Mouse (Mus musculus): ENCODE measurements around the gene Ly6g5c. TPM values are rescaled to one million over a fixed set of nuclear protein-coding genes. Genes with fewer than 3 reads are reported as not detected.

Ly6g5c gene
- polyA plus RNA-seq, 1 experiment from 2014 or later, result not detected

DNA sequence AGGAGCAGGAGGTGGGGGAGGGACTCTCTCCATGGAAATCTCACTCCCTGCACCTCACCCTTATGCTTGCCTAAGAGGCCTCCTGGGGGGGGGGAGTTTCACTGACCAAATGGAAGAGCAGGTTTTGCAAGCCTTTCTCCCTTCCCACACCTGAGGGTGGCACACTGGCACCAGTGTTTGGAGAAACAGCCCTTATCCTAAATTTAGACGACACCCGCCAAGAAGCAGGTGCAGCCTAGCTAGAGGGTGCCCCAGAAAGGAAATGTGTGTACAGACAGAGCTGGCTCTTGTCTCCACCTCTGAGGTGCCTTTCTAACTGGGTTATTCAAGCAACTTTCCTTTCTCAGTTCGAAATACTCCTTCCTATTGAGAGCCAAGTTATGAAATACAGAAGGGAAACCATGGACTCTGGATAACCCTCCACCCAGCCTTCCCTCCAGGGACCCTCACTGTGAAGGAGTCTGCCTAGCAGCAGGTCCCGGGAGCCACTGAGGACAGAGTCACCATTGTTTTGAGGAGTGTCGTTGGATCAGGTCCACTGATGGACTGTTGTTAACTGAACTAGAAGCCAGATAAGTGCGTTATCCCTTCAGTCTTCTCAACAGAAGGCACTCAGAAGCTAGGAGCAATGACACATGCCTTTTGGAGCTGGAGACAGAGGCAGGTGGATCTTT, 37.4 kb upstream of the Ly6g5c start:
- DNase-seq (ENCODE audit: low spot score), result no peak
- peaks cover 7% of the 10 kb centered on the region for H3K4me1 ChIP-seq
- no peaks in the 10 kb centered on the region for H3K36me3 ChIP-seq
- H3K9me3 ChIP-seq (replicated peaks), result no peaks in the 10 kb centered on the region
- H3K27ac ChIP-seq (replicated peaks), result no peak overlapping the region
- WGBS, result 68% methylated on average over 6 of the region's 6 CpGs
- H3K4me3 ChIP-seq, result no peak overlapping the region
- H3K27me3 ChIP-seq (ENCODE audit: low read depth, poor library complexity, severe bottlenecking), result peaks cover 34% of the 10 kb centered on the region

DNA sequence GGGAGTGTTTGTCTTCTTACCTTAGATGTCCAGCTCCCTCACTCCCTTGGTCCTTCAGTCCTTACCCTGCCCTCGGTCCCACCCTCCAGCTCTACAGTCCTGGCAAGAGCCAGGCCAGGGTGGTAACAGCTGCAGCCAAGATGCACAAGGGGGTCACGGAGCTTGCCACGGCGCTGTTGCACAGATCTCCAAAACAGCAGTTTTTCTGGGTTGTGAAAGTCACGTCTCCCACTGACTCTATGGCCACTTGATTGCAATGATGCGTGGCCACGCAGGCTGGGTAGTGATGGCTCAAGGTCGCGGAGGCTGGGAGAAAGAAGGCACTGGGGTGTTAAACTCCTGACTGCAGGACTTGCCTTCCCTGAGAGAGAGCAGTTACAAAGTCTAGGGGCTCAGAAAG, 36.6 kb upstream of the Ly6g5c start:
- no peak for DNase-seq (ENCODE audit: low spot score)
- Histone ChIP-seq H3K4me1 (peaks cover 9% of the 10 kb centered on the region), H3K9me3 (replicated peaks) (no peaks in the 10 kb centered on the region), H3K27ac (replicated peaks) (no peak overlapping the region), H3K27me3 (ENCODE audit: low read depth, poor library complexity, severe bottlenecking) (peaks cover 26% of the 10 kb centered on the region), H3K4me3 (no peak overlapping the region), H3K36me3 (no peaks in the 10 kb centered on the region)
- 87% methylated on average over 9 of the region's 9 CpGs for WGBS

DNA sequence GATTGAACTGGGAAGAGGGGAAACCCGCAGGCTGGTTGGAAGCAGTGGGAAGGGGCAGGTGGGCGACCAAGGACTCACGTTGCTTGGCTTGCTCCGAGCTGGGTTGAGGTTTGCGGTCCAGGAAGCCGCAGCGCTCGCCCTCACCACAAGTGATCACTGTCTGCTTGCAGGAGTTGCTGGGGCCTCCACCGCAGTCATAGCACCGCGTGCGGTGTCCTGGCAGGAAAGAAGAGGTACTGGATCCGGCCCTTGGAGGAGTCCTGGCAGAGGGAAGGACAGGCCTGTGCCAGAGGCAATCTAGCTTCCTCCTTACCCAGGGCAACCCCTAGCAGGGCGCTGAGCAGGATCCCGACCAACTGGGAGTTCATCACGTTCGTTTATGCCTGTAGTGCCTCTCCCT, 34.0 kb upstream of the Ly6g5c start:
- WGBS, result 68% methylated on average over 17 of the region's 17 CpGs

DNA sequence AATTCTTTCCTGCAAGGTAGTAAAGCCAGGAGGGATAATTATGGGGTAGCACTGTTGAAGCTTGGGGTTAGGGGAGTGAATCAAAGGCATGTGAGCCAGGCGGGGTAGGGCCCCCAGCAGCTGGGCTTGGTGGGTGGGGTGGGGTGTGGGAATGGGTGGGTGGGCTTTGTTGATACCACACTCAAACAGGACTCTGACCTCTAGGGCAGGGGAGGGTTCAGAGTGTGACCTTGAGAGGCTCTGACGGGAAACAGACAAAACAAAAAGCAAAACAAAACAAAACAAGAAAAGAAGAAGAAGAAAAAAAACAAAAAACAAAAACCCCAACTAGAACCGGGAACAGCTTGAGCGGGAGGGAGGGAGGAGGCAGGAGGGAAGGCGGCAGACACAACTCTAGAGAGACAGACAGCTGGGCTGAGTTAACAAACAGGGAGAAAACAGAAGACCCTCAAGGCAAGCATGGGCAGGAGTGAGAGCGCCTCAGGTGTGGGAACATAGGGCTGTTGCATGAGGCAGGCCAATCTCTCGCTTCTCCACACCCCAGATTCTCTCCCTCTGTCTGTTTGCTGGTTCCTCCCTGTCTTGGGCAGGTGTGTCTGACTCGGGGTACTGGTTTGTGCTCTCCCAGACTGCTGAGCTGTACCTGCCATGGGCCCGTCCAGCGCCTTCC, 31.4 kb upstream of the Ly6g5c start, which contains the start of gene Ly6g6e:
Gene Ly6g6e (plus strand): TSS at position 396 of the 670 bp plus-strand sequence.
- peak within 1 kb of the TSS; percentile 79 for H3K27ac ChIP-seq (replicated peaks)
- whole genome bisulfite sequencing, result 36% methylated on average over 10 of the region's 10 CpGs
- H3K4me1 ChIP-seq, result peaks cover 28% of the 10 kb centered on the region
- H3K9me3 ChIP-seq (replicated peaks), result no peaks in the 10 kb centered on the region
- H3K27me3 ChIP-seq (ENCODE audit: low read depth, poor library complexity, severe bottlenecking), result peaks cover 23% of the 10 kb centered on the region
- H3K4me3 ChIP-seq, result peak within 1 kb of the TSS; percentile 45
- no peak for DNase-seq (ENCODE audit: low spot score)
- no peaks in the 10 kb centered on the region for H3K36me3 ChIP-seq

More for the DNA sequence above, 34.0 kb upstream of the Ly6g5c start:
- Histone ChIP-seq H3K36me3 (no peaks in the 10 kb centered on the region), H3K9me3 (replicated peaks) (no peaks in the 10 kb centered on the region), H3K4me3 (no peak overlapping the region), H3K4me1 (peaks cover 28% of the 10 kb centered on the region), H3K27ac (replicated peaks) (peak overlapping the region; percentile 14; the same call in 1 of the 2 replicates), H3K27me3 (ENCODE audit: low read depth, poor library complexity, severe bottlenecking) (peaks cover 23% of the 10 kb centered on the region)
- no peak for DNase-seq (ENCODE audit: low spot score)

DNA sequence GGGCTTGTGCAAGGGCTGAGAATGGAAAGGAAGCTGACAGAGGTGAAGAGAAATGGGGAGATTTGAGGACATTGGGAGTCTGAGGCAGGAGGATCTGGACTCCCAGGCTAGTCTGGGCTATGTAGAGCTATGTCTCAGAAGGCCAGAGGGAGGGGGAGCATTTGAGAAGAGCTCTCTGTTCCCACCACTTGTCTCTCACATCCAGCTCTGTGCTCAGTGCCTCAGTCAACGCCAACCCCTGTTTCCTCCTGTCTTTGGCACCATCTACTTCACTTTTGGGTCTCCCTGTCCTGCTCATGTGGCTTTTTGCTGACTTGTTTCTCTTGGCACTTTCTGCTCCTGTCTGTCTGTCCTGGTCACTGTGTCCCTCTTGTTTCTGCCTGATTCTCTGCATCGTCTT, 30.8 kb upstream of the Ly6g5c start:
- WGBS, result 55% methylated on average over 2 of the region's 2 CpGs
- Histone ChIP-seq H3K27ac (replicated peaks) (peak overlapping the region; percentile 79), H3K4me1 (peaks cover 28% of the 10 kb centered on the region), H3K27me3 (ENCODE audit: low read depth, poor library complexity, severe bottlenecking) (peaks cover 23% of the 10 kb centered on the region), H3K9me3 (replicated peaks) (no peaks in the 10 kb centered on the region), H3K4me3 (peak overlapping the region; percentile 45), H3K36me3 (no peaks in the 10 kb centered on the region)
- DNase-seq (ENCODE audit: low spot score), result no peak

DNA sequence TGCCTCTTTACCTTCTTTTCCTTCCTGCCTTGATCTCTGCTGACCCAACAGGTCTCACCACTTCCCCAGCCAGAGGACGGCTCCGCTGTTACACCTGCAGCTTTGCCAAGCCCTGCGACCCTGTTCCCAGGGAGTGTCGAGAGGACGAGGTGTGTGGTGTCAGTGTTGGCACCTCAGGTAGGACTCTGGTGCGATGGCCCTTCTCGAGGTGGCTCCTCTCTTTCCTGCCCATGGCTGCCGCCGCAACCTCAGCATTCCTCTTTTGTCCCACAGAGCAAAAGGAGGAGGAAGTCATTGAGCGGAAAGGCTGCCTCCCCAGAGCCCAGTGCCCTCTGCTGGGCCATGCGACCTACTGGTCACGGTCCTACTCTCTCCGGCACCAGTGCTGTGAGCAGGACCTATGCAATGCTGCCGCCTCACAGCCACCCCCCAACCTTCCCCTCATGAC, 30.3 kb upstream of the Ly6g5c start, which contains the start of gene Ly6g6d:
Gene Ly6g6d (minus strand): TSS at position 280 of the 448 bp plus-strand sequence.
- H3K4me3 ChIP-seq, result peak within 1 kb of the TSS; percentile 45
- DNase-seq (ENCODE audit: low spot score), result peak; percentile 63
- peak within 1 kb of the TSS; percentile 79 for H3K27ac ChIP-seq (replicated peaks)
- no peaks in the 10 kb centered on the region for H3K36me3 ChIP-seq
- H3K9me3 ChIP-seq (replicated peaks), result no peaks in the 10 kb centered on the region
- H3K27me3 ChIP-seq (ENCODE audit: low read depth, poor library complexity, severe bottlenecking), result peaks cover 23% of the 10 kb centered on the region
- WGBS, result 10% methylated on average over 14 of the region's 14 CpGs
- H3K4me1 ChIP-seq, result peaks cover 28% of the 10 kb centered on the region

DNA sequence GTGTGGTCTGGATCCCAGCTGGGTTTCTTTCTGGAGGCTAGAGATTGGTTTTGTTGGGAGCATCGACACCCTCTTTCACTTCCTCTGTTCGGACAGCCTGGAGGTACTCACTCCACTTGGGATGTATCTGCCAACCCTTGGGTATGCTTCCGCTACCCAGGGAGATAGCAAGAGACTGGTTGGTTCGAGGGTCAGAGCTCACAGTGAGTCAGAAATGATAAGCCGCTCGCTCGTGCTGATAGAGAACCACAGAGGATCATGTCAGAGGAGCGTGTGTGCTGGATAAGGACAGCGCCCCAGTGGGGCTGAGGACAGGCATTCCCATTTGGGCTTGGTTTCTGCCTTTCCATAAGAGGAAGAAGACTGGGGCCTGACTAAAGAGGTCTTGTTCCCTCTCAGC, 28.3 kb upstream of the Ly6g5c start:
- Histone ChIP-seq H3K36me3 (no peaks in the 10 kb centered on the region), H3K9me3 (replicated peaks) (no peaks in the 10 kb centered on the region), H3K27me3 (ENCODE audit: low read depth, poor library complexity, severe bottlenecking) (peaks cover 23% of the 10 kb centered on the region), H3K4me1 (peaks cover 28% of the 10 kb centered on the region), H3K27ac (replicated peaks) (no peak overlapping the region), H3K4me3 (no peak overlapping the region)
- 69% methylated on average over 9 of the region's 9 CpGs for WGBS
- DNase-seq (ENCODE audit: low spot score), result no peak

DNA sequence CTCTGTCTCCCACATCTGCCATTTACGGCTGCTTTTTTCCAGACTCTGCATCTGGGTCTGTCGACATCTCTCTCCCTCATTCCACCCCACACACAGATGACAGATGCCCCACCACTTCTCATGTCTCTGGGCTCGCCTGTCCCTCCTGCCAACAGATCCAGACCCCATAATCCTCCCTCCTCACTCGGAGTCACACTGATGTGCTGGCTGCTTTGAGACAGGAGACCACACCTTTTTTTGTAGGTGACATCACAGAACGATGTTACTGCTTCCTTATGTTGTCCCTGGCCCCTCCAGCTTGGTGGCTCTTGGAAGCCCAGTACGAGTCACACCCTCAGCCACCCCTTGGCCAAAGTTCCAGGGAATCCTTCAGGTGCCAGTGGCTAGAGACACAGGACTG, 27.8 kb upstream of the Ly6g5c start:
- peaks cover 23% of the 10 kb centered on the region for H3K27me3 ChIP-seq (ENCODE audit: low read depth, poor library complexity, severe bottlenecking)
- WGBS, result 75% methylated on average over 6 of the region's 6 CpGs
- H3K27ac ChIP-seq (replicated peaks), result no peak overlapping the region
- no peaks in the 10 kb centered on the region for H3K9me3 ChIP-seq (replicated peaks)
- peaks cover 28% of the 10 kb centered on the region for H3K4me1 ChIP-seq
- no peak overlapping the region for H3K4me3 ChIP-seq
- H3K36me3 ChIP-seq, result no peaks in the 10 kb centered on the region
- DNase-seq (ENCODE audit: low spot score), result no peak

DNA sequence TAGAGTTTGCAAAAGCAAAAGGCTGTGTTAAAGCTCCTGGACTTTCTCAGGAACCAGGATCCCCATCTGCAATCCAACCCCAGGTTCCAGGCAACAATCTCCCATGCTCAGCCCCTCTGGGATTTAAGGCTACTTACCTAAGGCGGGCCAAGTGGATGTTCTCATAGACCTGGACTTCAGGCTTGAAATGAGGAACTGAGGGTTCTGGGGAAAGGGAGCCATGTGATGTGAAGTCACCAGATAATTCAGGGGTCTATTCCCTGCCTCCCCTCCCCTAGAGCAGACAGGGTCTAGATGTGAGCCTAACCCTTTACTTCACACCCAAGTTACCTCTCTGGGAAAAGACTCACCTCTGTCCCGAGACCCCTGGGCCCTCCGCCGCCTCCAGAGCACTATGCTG, 27.4 kb upstream of the Ly6g5c start:
- Histone ChIP-seq H3K27ac (replicated peaks) (no peak overlapping the region), H3K4me1 (peaks cover 28% of the 10 kb centered on the region), H3K27me3 (ENCODE audit: low read depth, poor library complexity, severe bottlenecking) (peaks cover 23% of the 10 kb centered on the region), H3K4me3 (no peak overlapping the region), H3K9me3 (replicated peaks) (no peaks in the 10 kb centered on the region), H3K36me3 (no peaks in the 10 kb centered on the region)
- DNase-seq (ENCODE audit: low spot score), result no peak
- WGBS, result 79% methylated on average over 4 of the region's 4 CpGs

DNA sequence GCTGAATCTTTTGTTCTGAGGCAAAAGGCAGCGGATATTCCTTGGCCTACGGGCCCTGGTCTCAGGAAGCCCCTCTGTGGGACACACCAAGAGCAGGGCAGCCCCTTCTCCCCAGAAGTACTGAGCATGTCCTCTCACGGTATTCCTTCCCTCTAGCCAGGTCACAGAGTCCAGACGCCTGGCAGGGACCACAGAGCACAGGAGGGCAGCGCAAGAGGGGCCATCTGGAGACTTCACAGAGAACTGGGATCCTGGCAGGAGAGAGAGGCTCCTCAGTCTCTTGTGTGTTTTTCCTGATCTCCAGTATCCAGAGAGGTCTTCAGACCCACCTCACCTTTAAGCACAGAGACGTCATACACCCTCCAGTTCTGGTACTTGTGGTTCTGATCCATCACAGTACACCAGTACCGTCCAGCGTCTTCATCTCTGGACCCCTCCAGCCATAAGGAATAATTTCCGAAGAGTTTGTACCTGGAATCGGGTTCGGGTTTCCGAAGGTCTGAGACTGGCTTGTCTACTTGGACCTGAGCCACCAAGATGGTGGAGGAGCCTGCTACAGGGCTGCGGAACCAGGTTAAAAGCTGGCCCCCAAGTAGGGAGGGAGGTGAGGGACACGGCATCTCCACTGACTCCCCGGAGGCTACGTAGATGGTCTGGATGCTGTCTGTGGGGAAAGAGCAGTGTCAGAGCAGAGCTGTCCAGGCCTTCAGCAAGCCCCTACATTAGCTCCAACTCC, 25.1 kb upstream of the Ly6g5c start:
- DNase-seq (ENCODE audit: low spot score), result no peak
- WGBS, result 90% methylated on average over 16 of the region's 16 CpGs

DNA sequence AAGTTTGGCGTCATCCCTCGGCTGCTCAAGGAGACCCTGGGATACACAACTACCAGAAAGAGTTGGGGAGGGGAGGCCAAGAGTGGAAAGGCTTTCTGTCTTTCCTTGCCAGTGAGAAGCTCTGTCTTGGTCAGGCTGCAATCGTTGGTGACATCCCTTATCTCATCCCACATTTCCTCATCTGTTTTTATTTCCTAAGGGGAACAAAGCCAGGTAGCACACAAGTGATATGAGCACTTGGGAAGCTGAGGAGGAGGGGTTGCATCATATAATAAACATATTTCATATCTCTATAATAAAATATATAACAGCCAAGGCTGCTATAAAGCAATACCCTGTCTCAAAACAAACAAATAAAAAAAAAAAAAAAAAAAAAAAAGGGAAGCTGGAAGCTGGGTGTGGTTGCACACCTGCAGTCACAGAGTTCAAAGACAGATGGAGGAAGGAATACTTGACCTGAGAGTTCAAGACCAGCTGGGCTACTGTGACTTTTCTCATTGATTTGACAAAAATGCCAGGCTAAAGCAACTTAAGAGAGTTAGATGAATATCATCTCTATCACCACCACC, 24.1 kb upstream of the Ly6g5c start:
- no peaks in the 10 kb centered on the region for H3K36me3 ChIP-seq
- no peak overlapping the region for H3K4me3 ChIP-seq
- no peak for DNase-seq (ENCODE audit: low spot score)
- 0 out of 2 replicates have a peak, but pooled peaks cover under 1% of the 10 kb centered on the region for H3K27me3 ChIP-seq (ENCODE audit: low read depth, poor library complexity, severe bottlenecking)
- H3K9me3 ChIP-seq (replicated peaks), result no peaks in the 10 kb centered on the region
- peaks cover 3% of the 10 kb centered on the region; the same call in 1 of the 2 replicates for H3K4me1 ChIP-seq
- WGBS, result 86% methylated on average over 3 of the region's 3 CpGs
- no peak overlapping the region for H3K27ac ChIP-seq (replicated peaks)

More for the DNA sequence above, 25.1 kb upstream of the Ly6g5c start:
- Histone ChIP-seq H3K27me3 (ENCODE audit: low read depth, poor library complexity, severe bottlenecking) (peaks cover 11% of the 10 kb centered on the region; the same call in 1 of the 2 replicates), H3K4me3 (no peak overlapping the region), H3K9me3 (replicated peaks) (no peaks in the 10 kb centered on the region), H3K36me3 (no peaks in the 10 kb centered on the region), H3K4me1 (peaks cover 6% of the 10 kb centered on the region), H3K27ac (replicated peaks) (no peak overlapping the region)

DNA sequence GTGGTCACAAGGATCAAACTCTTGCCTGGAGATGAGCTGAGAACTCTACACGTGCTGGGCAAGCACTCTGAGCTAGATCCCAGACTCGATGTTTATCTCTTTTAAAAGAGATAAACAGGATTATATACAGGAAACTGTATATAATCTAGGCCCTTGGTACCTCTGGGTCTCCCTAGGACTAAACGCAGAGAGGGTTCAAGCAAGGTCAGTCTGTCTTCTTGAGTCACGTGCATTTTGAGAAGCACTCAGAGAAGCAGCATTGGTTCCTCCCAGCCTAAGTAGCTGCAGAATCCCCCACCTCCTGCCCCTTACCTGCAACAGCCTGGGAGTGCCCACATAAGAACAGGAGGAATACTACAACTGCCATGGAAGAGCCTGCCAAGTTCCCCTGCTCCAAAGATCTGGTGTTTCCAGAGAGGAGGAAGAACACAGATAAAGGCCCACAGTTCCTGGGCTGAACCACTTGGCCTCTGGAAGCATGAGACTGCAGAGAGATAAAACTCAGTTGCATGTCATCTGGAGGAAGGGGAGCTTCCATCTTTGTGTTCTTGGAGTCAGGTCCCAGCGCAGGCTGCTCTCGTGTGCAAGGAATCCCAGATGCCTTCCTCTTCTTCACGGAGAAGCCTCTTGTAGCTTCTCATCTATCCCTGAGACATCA, 22.7 kb upstream of the Ly6g5c start, which contains the start of gene Ly6g6f:
Gene Ly6g6f (minus strand): TSS at position 403 of the 658 bp plus-strand sequence.
- Histone ChIP-seq H3K9me3 (replicated peaks) (no peaks in the 10 kb centered on the region), H3K4me3 (no peak within 1 kb of the TSS), H3K36me3 (peaks cover under 1% of the 10 kb centered on the region; the same call in 1 of the 2 replicates), H3K27ac (replicated peaks) (no peak within 1 kb of the TSS), H3K4me1 (peaks cover 10% of the 10 kb centered on the region), H3K27me3 (ENCODE audit: low read depth, poor library complexity, severe bottlenecking) (no peaks in the 10 kb centered on the region)
- WGBS, result 86% methylated on average over 7 of the region's 7 CpGs
- DNase-seq (ENCODE audit: low spot score), result no peak
